Mouse (Mus musculus): Measurements from ENCODE around the gene Hells.

The Hells gene

GRCm38 (mm10) chr19:38930788-38931565, at the start of gene Hells:
Hells (plus strand) TSS chr19:38930915.
- DNase-seq (ENCODE audit: low read depth in 2 of 2, low spot score in 2 of 2): peak; percentile 80 to 83

GRCm38 (mm10) chr19:38901146-38902135, 29.3 kb upstream of the Hells start:
- no peak for DNase-seq (ENCODE audit: low read depth in 2 of 2, low spot score in 2 of 2)

GRCm38 (mm10) chr19:38902501-38902900, 28.2 kb upstream of the Hells start:
- no peak for DNase-seq (ENCODE audit: low read depth in 2 of 2, low spot score in 2 of 2)

DNA sequence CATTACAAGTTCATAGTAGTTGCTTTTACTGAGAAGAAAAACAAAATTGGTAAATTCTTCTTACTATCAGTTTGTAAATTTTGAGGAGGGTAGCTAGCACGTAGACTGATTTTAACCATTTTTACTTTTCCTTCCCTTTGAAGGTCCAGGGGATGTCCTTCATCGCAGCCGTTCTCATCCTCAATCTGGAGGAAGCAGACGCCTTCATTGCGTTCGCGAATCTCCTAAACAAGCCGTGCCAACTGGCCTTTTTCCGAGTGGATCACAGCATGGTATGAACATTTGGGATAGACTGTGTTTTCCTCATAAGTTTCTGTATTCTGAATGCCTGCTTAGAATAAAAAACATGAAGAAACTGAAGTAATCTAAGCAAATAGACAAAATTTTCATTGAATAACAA, 16.9 kb upstream of the Hells start:
- DNase-seq (ENCODE audit: low read depth in 2 of 2, low spot score in 2 of 2): no peak

GRCm38 (mm10) chr19:38914926-38915325, 15.8 kb upstream of the Hells start:
- no peak for DNase-seq (ENCODE audit: low read depth in 2 of 2, low spot score in 2 of 2)

DNA sequence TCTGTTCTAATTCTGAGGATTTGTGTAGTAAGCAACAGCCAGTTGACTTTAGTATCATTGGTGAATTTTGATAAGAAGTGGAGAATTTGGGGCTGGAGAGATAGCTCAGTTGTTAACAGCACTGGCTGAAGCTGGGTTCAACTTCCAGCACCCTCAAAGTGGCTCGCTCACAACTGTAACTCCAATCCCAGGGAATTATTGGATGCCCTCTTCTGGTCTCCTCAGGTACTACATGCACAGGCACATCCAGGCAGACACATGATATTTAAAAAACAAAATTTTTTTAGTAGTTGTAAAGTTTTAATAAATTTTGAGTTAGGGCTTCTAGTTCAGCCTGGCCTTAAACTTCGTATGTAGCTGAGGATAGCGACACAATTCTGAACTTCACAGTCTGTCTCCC, 15.0 kb upstream of the Hells start:
- DNase-seq (ENCODE audit: low read depth in 2 of 2, low spot score in 2 of 2): peak in 1 of 2 experiments; percentile 20

DNA sequence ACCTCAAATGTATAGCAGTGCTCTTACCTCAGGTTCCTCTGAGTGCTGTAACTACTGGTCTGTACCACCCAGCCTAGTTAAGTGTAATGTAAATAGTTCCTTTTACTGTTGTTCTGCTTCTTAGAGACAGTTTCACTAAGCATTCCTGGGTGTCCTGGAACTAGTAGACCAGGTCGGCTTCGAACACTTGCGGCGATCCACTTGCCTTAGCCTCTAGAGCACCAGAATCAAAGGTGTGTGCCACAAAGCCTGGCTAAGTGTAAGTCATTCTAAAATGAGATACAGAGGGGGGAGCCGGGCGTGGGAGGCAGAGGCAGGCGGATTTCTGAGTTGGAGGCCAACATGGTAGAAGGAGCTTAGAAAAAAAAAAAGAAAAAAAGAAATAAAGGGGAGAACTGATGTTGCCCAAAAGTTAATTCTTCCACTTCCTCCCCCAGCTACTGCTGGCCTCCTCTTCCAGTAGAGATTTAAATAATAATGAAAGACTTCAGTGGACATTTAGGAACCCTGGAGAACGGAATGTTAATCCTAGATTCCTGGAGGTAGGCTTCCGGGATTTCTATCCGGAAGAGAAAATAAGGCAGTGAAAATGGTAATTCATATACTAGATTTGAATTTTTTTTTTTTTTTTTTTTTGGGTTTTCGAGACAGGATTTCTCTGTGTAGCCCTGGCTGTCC, 2.1 kb upstream of the Hells start:
- DNase-seq (ENCODE audit: low read depth in 2 of 2, low spot score in 2 of 2): no peak

- no peak for DNase-seq (ENCODE audit: low read depth in 2 of 2, low spot score in 2 of 2)
These were observed 1.1 kb upstream of the Hells start for GRCm38 (mm10) chr19:38929471-38930251.

GRCm38 (mm10) chr19:38930252-38930787, 395 bp upstream of the Hells start:
- no peak for DNase-seq (ENCODE audit: low read depth in 2 of 2, low spot score in 2 of 2)

- no peak for DNase-seq (ENCODE audit: low read depth in 2 of 2, low spot score in 2 of 2)
These were observed 813 bp downstream of the Hells start for GRCm38 (mm10) chr19:38931566-38931890.

DNA sequence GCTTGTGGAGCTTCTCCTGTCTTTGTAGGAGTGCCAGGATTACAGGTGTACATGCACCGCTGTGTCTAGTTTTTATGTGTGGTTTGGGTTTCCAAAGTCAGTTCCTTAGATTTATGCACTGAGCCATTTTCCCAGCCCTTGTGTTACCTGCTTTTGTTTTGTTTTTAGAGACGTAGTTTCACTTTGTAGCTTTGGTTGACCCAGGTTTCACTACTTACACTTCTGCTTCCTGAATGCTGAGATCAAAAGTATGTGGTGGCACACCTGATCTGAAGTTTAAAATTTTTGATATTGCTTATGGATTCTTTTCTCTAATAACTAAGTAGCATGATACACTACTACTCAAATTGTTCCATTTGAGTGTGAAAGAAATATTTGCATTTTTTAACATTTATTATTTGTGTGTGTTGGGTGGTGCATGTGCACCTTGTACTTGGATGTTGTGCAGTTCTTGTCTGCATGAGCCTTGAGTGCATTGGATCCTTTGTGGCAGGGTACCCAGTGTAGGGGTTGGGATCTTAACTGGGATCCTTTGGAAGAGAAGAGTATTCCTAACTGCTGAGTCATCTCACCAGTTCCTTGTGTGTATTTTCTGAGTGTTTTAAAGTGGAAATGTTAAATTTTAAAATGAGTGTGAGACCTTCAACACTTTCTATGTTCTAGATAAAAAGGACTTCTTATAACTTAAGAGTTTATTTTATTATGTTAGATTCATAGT, 14.0 kb downstream of the Hells start:
- DNase-seq (ENCODE audit: low read depth in 2 of 2, low spot score in 2 of 2): no peak

DNA sequence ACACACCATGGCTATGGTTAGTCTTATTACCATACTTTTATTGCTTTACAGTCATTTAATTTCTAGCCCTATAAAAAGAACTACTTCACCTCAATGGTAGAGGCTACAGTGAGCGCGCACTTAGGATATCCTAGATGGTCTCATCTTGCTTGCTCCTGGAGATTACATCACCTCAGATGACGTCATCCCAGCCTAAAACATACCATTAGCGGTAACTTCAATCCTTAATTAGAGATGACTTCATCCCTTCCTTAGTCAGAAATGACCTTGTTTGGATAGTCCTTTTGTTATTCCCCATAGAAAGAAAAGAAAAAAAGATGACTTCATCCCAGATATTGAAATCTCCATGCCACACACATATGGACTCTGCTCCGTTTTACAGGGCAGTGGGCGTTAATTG, 40.0 kb downstream of the Hells start:
- no peak for DNase-seq (ENCODE audit: low read depth in 2 of 2, low spot score in 2 of 2)

DNA sequence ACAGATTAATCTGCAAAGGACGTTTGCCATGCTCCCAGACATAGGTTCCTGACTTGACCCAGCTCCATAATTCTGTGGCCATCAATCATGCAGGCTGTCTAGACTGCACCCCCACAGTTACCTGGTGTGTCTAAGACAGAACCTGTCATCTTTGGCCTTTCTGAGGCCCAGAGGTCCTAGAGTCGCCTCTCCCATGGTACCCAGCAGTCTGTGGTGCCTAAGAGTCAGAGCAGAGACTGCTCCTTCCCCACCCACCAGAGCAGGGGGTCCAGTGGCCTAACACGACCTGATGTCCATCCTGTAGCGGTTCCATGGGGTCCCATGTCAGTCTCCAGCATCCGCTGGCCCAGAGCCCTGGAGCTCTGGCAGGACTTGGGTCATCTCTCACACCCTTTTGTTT, 41.9 kb downstream of the Hells start:
- DNase-seq (ENCODE audit: low read depth in 2 of 2, low spot score in 2 of 2): no peak

- DNase-seq (ENCODE audit: low read depth in 2 of 2, low spot score in 2 of 2): no peak
These were observed 43.0 kb downstream of the Hells start for GRCm38 (mm10) chr19:38973666-38974065.

DNA sequence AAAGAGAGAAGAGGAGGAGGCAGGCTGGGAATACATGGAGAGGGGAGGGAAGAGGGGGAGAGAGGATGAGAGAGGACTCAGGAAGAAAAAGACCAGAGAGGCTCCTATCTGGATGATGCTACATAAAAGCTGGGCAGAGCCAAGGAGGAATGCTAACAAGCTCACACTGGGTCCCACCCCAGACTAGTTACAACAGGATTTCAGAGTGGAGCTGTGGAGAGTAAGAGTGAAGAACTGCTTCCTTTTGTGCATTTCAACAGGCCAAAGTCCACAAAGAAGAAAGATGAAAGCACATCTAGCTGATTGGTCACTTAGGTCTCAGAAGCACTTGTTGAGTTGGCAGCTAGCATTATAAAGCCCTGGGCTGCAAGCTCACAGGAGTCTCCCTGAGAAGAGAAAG, 45.6 kb downstream of the Hells start:
- DNase-seq (ENCODE audit: low read depth in 2 of 2, low spot score in 2 of 2): no peak

DNA sequence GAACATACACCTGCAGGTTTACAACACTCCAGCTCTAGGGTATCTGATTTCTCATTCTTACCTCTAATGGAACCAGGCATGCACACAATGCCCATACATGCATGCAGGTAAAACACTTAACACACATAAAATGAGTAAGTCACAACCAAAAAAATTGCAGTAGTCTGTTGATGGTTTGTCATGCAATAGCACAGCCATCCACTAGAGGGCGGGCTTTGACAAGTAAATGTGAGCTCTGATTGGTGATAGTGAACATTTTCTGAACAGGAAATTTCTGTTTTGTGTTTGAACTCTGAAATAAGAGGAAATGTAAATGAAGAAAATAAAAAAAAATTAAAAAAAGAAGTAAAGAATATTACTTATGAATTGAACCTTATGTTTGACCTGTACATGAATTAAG, 51.3 kb downstream of the Hells start:
- peak; percentile 29 to 55 for DNase-seq (ENCODE audit: low read depth in 2 of 2, low spot score in 2 of 2)

DNA sequence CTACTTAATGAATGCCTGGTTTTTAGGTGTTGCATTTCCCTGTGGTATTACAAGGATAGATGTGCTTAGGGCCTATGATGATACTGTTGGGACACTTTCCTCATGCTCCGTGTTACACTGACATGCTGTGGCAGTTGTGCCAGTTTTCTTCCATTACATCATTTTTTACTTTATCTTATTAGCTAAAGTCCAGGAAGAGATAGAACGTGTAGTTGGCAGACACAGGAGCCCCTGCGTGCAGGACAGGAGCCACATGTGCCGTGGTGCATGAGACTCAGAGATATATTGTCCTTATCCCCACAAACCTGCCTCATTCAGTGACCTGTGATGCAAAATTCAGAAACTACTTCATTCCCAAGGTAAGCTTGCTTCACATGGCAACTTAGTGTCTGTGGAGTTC, 67.5 kb downstream of the Hells start:
- no peak for DNase-seq (ENCODE audit: low read depth in 2 of 2, low spot score in 2 of 2)

GRCm38 (mm10) chr19:38998676-38999075, 68.0 kb downstream of the Hells start:
- DNase-seq (ENCODE audit: low read depth in 2 of 2, low spot score in 2 of 2): no peak

GRCm38 (mm10) chr19:39005132-39005531, 74.4 kb downstream of the Hells start:
- DNase-seq (ENCODE audit: low read depth in 2 of 2, low spot score in 2 of 2): no peak

- DNase-seq (ENCODE audit: low read depth in 2 of 2, low spot score in 2 of 2): no peak
These were observed 76.0 kb downstream of the Hells start, which contains the start of gene Cyp2c55 for GRCm38 (mm10) chr19:39006715-39007114. Cyp2c55 (plus strand) TSS chr19:39007019.

Data from CD8-positive naive resting alpha-beta T cell, adult 2 months (primary cell).